Mouse (Mus musculus): Measurements from ENCODE around the gene Herc6.

Herc6 gene

GRCm38 (mm10) chr6:57581595-57581994 is 795 bp downstream of the Herc6 start:
- DNase-seq = no peak

- DNase-seq = peak in 1 of 2 experiments; percentile 30
These were observed 1.6 kb downstream of the Herc6 start for GRCm38 (mm10) chr6:57582356-57582755.

GRCm38 (mm10) chr6:57605546-57606307 is 24.9 kb downstream of the Herc6 start:
- DNase-seq = no peak

GRCm38 (mm10) chr6:57607999-57608398 is 27.2 kb downstream of the Herc6 start:
- DNase-seq = no peak

- DNase-seq = peak in 1 of 2 experiments; percentile 4
These were observed 28.8 kb downstream of the Herc6 start for GRCm38 (mm10) chr6:57609631-57610030.

GRCm38 (mm10) chr6:57615788-57616187 is 35.0 kb downstream of the Herc6 start:
- DNase-seq = no peak

- no peak for DNase-seq
These were observed 58.7 kb downstream of the Herc6 start for GRCm38 (mm10) chr6:57639531-57639930.

- peak; percentile 50 to 67 for DNase-seq
These were observed 61.0 kb downstream of the Herc6 start for GRCm38 (mm10) chr6:57641789-57642188.

GRCm38 (mm10) chr6:57647256-57647655 is 66.5 kb downstream of the Herc6 start:
- DNase-seq = no peak

GRCm38 (mm10) chr6:57661295-57661694 is 80.5 kb downstream of the Herc6 start:
- DNase-seq = no peak

- DNase-seq = no peak
These were observed 103.4 kb downstream of the Herc6 start for GRCm38 (mm10) chr6:57684156-57684555.

GRCm38 (mm10) chr6:57691467-57692261 is 110.9 kb downstream of the Herc6 start, which contains the start of gene Pyurf:
Gene Pyurf, minus strand, starts transcription at chr6:57692078.
- DNase-seq = peak; percentile 89 to 92

GRCm38 (mm10) chr6:57693116-57693515 is 112.3 kb downstream of the Herc6 start:
- no peak for DNase-seq

- DNase-seq = no peak
These were observed 120.9 kb downstream of the Herc6 start for GRCm38 (mm10) chr6:57701686-57702085.

GRCm38 (mm10) chr6:57702376-57702742 is 121.6 kb downstream of the Herc6 start, which contains the start of gene Lancl2:
Gene Lancl2, plus strand, starts transcription at chr6:57702540.
- DNase-seq = peak in 1 of 2 experiments; percentile 12

GRCm38 (mm10) chr6:57702743-57703499 is 122.1 kb downstream of the Herc6 start:
- DNase-seq = peak; percentile 96 to 97

- peak in 1 of 2 experiments; percentile 8 for DNase-seq
These were observed 122.9 kb downstream of the Herc6 start for GRCm38 (mm10) chr6:57703703-57704102.

- no peak for DNase-seq
These were observed 125.9 kb downstream of the Herc6 start for GRCm38 (mm10) chr6:57706721-57707120.

- no peak for DNase-seq
These were observed 130.9 kb downstream of the Herc6 start for GRCm38 (mm10) chr6:57711726-57712125.

All from lung, adult 18-20 months (tissue).